Mouse (Mus musculus) T-helper 17 cell (primary cell): ENCODE data around the gene Stard10.

Experiments used
- in situ Hi-C, 2 experiments: fragments of 300-600 bp; cut with MboI, MseI; formaldehyde crosslinking; loops; 1 replicate in 1 of 2; 2 replicates in 1 of 2; pipeline ENCODE4 v1.15.1; 2025; ENCODE audit warnings: high pct_unique_total_duplicates in 2 of 2

Stard10 gene

DNA sequence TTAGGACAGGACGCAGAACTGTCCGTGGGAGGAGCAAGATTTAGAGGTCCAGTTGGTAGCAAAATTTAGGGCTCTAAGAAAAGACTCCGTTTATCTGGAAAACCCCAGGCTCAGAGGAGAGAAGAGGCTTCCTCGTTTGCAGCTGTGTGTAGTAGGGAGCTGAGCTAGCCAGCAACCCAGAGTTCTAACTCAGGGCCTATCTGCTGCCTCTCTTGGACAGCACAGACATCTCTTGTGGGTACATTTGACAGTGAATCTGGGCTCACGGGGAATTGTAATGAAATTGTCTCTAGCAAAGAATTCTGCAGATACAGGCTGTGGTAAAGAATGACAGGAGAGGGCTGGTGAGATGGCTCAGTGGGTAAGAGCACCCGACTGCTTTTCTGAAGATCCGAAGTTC is 14.2 kb upstream of the Stard10 start:
- in situ Hi-C loops = no loop called here

DNA sequence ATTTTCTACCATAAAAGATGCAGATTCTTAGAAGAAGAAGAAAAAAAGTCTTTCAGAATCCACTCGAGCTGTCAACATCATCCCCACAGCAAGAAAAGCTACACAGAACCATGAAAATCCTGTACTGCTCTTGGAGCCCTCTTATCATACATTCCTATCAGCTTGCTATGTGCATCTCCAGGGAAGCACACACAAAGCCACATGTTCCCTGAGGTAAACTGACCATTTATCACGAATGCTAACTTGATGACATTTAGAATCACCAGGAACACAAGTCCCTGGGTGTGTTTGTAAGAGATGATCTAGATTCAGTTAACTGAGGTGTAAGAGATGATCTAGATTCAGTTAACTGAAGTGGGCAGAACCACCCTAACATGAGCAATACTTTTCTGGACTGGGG is 10.0 kb upstream of the Stard10 start:
- in situ Hi-C loops = no loop called here

DNA sequence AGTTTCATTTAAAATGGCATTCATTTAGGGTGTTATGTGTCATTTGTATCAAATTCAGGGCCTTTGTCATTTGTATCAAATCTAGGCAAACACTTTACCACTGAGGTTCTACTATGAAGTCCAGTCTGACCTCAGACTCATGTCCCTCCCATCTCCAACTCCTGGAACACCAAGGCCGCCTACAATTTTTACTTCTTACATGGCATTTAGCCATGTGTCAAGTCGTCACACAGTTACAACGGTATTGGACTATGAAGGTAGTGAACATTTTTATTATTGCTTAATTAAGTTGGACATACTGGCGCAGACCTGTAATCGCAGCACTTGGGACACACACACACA is 6.9 kb upstream of the Stard10 start:
- in situ Hi-C loops = no loop called here

DNA sequence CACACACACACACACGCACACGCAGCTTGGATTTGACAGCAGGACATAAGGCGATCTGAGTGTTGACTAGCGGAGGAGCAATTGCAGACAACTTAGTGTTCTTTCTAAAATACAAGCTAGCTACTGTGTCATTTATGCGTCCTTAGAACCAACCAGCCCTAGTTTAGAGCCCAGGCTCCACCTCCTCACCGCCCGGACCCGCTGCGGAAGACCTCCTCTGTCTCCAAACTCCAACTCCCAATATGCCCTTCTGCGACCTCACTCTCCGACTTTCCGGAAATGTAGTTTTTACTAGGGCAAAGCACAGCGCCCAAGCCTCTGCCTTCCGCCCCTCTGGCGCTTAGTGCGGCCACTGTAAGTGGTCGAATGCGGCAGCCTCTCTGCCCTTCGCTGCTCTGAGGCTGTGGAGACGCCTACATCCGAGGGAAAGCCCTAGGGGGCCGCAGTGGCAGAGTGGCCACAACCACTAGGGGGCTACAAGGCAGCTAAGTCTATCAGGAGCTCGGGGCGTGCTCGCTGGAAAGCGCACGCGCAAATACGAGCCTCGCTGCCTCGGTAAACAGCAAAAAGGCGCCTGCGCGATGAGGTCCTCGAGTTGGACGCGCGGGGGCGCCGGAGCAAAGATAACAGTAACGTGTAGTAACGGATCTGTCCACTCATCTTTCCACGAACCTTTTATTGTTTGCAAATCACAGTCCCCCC is 6.4 kb upstream of the Stard10 start:
- in situ Hi-C loops = no loop called here

DNA sequence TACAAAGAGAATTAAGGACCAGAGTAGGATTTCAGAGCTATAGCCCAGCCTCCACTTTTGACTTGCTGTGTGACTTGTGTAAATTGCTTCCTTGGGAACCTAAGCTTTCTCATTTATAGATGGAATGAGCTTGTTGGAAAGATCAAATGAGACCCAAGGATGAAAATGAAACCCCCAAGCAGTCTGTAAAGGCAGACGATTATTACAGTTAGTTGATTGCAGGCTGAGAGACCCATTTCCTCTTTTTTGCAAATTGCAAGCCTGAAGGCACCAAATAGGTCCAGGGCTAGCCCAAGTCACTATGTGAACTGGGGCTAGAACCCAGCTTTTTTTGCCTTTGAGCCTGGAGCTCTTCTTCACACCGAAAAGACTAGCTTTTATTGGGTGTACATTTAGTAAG is 5.8 kb upstream of the Stard10 start:
- in situ Hi-C loops = no loop called here

DNA sequence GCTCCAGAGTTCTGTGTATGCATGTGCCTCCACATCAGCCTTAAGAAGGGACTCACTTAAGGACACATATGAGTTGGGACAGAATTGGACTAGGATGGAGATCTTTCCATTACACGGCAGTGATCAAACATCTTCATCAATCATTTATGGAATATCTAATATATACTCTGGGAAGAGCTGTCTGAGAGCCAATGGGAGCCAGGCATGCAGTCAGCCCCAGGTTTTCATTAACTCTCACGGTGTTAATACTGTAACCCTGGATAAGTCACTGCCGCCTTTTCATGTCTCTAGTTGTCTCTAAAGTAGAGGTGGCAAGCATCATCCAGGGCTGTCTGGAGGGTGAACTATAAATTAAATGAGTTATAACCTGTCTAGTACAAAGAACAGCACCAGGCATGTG is 3.9 kb upstream of the Stard10 start:
- in situ Hi-C loops = no loop called here

DNA sequence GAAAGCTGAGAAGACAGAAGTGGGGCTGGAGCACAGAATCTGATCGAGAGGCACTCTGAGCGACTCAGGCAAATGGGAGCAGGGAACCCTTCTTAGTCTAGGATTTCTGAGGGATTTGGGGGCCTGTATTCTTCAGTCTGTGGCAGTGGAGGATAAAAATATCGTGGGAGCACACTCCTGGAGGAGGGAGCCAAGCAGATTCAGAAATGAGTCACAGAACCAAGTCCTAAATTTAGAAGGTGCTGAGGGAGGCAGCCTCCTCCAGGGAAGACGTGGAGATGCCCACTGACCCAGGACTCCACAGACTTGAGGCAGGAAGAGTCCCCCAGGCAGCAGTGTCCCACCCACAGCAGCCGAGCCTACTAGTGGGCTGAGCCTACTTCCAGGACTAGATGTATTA is 2.5 kb upstream of the Stard10 start:
- in situ Hi-C loops = no loop called here

DNA sequence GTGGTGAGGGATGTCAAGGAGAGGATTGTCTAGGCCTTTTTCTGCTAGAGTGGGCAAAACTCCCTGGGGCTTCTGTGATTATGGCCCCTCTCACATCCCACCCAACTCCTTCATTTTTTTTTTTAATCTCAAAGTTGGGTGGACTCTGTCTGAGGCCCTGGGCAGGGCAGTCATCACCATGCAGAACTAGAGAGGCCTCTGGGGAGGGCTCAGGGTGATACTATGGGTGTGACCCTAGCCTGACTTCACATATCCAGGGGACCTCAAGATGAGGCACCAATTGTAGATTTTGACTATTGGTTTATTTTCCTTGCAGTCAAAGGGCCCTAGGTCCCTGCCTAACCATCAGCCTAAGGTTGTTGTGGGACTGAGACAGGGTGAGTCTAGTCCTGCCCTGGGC is 1.2 kb upstream of the Stard10 start:
- in situ Hi-C loops = loop anchor here (5.0 kb wide), 2 partner anchors 47 to 57 kb away; no protein-coding TSS in a partner anchor

DNA sequence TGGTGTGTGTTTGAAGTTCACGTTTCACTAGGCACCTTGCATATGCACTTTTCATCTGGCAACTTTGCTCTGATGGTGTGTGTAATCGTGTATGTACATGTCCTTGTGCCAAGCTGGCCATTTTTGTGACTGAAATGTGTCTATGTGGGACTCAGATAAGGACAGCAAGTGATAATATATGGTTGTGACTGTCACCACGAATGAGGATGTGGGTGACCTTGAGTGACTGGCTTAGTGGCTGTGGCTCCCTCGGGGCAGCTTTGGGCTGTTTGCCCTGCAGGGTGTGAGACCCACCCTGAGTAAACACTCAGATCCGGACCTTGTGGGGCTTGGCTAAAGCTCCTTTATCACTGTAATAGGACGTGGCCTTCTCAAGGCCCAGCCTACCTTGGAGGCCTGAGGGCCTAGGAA is 290 bp upstream of the Stard10 start:
- in situ Hi-C loops = loop anchor here (5.0 kb wide), 2 partner anchors 46 to 56 kb away; no protein-coding TSS in a partner anchor

DNA sequence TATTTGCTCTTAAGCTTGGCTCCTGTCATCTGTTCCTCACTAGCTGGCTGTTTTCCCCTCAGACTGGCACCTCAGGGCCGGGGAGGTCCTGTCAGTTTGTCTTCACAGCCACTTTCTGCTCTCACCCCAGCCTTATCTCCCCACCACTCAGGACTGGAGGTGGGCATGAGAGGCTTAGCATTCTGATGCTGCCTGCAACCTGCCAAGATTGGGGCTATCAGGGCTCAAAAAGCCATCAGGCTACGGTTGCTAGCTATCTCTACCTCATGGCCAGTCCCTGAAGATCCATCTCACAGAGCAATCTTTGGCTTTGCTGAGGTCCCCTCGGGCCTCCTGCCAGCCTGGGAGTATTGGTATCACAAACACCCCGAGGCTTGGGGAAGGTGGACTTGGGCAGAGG is 2.0 kb downstream of the Stard10 start:
- in situ Hi-C loops = loop anchor here (5.0 kb wide), 2 partner anchors 43 to 53 kb away; no protein-coding TSS in a partner anchor

DNA sequence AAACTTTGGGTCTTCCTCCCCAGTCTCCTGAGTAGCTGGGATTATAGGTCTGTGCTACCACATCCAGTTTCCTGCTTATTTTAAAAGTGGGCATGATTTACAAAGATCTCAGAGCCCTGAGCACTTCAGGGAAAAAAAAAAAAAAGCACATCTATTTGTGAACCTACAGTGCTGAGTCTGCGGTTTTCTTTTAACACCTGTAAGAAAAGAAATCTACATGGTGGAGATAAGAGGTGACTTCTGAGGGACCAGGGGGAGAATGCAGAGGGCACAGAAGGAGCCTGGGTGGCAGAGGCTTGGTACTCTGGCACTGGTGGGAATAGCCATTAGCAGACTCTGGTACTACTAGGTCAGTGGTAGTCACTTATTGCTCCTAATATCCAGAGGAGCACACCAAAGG is 2.9 kb downstream of the Stard10 start:
- in situ Hi-C loops = loop anchor here (5.0 kb wide), 2 partner anchors 43 to 53 kb away; no protein-coding TSS in a partner anchor

DNA sequence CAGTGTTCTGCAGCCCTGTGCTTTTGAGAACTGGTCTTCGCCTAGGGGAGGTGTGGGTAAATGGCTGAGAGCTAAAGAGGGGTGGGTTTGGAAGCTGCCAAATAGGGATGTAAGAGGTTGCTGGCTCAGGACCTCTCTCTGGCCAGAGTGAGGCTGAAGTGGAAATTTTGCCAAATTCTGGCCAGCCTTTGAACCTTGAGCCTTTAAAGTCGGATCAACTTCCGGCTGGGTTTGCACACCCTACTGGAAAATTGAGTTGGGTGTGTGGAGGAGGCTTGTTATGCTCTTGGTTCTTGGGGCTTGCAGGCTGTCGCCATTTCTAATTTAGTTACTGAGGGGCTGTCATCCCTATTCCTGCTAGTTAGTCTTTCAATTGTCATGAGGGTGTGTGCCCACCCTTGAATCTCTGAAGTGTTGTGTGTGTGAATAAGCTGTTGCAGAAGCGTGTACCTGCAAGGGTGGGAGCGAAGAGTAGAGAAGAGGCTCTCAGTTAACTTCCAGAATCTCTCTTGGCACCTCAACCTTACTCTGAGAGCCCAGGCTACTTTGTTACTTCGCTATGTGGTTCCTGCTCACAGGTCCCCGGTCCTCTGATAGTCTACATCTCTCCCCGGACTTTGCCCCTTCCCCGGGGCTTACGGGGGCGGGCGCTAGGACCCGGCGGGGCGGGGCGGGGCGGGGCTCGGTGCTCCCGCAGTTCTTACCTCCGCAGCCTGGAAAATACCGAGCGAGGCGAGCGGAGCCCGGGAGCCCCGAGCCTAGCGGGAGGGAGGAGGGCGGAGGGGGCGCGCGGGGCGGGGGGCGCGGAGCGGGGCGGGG is 3.7 kb downstream of the Stard10 start:
- in situ Hi-C loops = no loop called here

DNA sequence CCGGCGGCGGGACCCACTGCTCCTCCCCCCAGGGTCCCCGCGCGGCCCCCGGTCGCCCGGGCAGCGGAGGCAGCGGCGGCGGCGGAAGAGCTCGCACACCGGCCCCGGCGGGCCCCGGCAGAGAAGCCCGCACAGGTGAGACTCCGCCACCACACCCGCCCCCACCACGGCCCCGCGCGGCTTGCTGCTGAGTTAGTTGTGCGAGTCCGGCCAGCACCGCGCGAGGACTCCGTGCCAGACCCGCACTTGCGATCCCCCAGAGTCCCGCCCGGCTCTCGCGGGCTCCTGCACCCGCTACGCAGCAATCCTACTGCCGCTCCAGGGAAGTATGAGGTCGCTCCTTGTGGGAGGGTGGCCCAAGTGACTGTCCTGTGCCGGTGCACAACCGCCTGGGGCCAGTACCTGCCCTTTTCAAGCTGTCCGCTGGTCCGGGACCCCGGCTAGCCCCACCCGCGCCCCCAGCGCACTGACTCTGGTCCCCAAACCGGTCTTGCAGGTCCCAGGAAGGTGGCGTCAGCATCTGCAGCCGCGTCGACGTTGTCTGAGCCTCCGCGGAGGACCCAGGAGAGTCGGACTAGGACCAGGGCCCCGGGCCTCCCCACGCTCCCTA is 4.4 kb downstream of the Stard10 start:
- in situ Hi-C loops = no loop called here

DNA sequence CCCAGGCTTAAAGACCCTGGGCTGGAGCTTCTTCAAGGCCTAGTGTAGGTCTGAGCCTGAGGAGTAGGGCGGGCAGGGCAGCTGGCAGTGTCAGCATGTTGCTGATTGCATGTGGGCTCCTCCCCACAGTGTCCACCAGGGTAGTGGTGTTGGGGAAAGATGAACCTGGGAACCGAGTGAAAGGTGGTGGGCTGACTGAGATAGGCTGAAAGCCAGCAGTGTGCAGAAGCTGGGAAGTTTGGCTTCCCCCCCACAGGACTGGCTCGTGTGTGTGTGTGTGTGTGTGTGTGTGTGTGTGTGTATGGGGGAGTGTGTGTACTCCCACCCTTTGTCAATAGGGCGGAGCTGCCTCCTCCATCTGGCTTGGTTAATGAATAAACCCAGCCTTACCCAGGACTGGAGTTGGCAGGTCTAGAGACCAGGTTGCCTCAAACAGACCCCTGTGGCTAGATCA is 6.3 kb downstream of the Stard10 start:
- in situ Hi-C loops = no loop called here

DNA sequence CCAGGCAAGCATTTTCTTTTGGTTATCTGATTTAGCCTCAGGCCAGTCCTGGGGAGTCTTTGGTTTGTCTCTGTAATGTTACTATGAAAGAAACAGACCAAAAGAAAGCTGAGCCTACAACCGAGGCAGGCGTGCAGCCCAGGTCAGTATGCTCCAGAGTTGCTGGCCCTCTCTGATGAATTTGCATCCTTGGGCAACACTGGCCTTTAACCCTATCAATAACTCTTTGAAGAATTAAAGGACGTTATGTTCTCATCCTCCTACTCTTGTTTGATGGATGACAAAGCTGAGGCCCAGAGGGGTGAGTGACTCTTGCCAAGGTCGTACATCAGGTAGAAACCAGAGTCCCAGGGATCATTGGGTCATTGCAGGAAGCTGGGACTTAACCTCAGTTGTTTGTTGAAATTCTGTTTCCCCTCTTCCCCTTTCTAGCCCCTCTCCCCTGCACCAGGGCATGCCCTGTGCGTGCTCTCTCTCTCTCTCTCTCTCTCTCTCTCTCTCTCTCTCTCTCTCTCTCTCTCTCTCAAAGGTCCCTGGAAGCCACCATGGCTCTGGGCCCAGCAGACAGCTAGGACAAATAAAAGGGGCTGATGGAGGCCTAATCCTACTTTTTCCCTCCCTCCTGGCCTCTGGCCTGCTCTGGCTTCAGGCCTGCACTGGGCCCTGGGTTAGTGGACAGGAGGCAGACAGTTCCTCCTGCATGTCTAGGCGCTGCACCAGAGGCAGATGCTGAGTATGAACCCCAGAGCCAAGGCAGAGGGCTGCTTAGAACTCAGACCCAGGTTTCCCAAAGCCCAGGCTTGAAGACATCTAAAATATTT is 7.5 kb downstream of the Stard10 start:
- in situ Hi-C loops = no loop called here

DNA sequence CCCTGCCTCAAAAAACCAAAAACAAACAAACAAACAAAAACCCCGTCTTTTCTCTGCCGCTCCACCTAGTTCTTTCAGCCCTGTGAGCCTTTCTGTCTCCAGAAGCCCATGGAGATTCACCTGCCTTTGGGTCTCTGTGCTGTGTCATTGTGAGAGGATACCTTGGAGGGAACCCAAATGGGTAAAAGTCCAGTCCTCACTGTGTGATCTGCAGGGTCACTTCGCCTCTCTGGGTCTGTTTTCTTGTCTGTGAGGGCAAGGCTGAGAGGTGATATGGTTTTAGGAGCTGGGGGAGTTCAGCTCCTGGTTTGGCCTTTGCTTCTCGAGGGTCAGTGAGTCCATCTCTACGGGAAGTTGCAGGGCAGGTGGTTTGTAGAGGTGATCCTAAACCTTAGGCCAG is 9.1 kb downstream of the Stard10 start:
- in situ Hi-C loops = no loop called here

DNA sequence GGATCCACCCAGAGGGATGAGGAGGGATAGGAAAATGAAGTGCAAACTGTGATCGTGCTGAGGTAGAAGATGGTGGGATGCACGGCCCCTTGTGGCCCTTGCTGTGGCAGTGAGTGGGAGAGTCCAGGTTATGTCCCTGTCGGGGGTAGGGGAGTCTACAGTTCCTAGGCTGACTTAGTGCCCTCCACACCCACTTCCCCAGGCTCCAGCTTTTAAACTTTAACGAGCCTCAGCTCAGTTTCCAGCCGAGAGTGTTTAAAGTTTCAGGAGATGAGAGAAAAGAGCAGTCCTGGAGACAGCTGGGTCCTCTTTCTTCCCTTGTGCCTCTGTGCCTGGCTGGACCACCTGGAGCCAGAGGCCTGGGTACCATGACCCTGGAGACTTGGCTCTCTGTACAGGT is 10.4 kb downstream of the Stard10 start:
- in situ Hi-C loops = no loop called here

DNA sequence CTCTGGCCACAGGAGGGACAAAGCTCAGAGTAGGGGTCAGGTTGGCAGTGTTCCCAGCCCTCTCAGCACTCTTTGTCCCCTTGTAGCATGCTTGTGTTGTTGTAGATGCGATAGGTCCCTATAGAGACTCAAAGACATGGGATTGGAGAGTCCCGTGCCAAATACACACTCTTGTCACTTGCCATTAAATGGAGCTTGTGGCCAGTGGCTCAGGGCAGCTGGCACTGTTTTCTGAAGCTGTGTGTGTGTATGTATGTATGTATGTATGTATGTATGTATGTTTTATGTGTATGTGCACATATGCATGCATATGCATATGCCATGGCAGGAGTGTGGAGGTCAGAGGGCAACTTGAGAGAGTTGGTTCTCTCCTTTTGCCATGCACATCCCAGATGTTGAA is 10.9 kb downstream of the Stard10 start:
- in situ Hi-C loops = no loop called here

DNA sequence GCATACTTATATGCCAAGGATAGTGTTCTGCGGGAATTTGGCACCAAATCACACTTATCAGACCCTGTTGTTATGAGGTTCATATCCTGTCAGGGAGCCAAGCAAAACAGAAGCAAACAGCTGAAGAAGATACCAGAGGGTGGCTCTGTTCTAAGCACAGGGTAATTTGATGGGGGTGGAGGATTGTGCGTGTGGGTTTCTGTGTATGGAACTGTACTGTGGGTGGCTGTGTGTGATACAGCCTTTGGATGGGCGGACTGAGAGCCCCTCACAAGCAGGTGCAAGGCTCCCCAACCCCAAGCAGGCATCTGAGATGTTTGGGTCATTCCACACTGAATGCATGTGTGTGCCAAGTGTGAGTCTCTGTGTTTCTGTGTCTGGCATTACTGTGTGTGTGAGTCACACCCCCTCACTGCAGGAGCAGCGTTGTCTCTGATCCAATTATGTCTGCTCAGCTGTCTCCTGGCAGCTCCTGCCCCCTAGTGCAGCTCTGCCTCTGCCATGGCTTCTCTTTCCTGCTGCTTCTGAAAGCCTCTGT is 11.8 kb downstream of the Stard10 start:
- in situ Hi-C loops = no loop called here

DNA sequence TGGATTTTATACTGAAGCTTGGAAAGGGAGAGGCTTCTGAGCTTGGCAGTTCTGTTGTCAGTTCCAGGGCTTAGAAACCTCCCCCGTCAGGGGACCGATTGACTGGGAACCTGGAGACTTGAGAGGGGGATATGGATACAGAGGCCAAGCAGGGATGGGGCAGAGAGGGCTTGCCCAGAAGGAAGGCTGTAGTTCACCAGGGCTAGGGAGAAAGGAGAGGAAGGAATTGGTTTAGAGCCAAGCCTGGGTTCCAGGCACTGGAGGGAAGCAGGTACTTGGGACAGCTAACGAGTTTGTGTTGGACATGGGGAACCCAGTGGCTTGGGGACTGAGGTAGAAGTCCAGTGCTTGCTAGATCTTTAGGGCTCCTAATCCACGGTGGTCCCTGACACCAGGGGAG is 12.7 kb downstream of the Stard10 start:
- in situ Hi-C loops = no loop called here

DNA sequence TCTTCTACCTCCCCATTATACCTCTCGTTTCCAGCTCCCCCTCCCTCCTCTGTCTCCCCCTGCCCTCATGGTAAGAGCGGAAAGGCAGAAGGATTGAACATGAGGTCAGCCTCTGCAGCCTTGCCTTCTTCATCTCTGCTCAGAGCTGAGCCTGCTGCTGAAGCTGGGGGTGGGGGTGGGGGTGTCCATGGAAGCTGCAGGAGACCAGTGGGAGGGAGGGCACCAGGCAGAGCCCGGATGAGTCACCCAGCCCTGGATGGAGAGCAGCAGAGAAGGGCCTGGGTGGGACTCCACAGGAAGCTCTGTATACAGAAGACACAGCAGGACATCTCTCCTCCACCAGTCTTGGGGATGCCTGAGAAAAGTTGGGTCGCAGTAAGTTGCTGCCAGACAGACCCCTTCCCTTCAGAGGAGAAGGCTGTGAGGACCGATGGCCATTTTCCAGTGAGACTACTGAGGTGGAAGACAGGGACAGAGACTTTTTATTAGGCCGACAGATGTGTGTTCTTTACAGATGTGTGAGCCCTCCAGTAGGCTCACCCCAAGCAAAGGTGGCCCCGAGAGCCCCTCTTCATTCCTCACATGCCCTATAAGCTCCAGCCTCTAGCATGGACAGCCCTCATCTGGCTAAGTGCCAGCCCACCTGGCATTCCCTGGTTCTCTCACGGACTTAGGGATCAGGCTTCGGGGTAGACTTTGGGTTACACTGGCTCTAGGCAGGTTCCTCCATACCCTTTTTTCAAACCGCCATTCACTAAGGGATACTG is 13.4 kb downstream of the Stard10 start:
- in situ Hi-C loops = no loop called here
